Mouse (Mus musculus): ENCODE results near the gene Rrh. TPM values are rescaled to one million over a fixed set of nuclear protein-coding genes. Genes with fewer than 3 reads are reported as not detected.
A peak's percentile ranks its signal among the peaks of the same experiment; 100 is the strongest.

The Rrh gene
- total RNA-seq (2021), result under 1 TPM; 0.51 to 0.73 TPM
- long read RNA-seq, experiment 1, result 0 reads
- long read RNA-seq, experiment 2, result 0 reads

DNA sequence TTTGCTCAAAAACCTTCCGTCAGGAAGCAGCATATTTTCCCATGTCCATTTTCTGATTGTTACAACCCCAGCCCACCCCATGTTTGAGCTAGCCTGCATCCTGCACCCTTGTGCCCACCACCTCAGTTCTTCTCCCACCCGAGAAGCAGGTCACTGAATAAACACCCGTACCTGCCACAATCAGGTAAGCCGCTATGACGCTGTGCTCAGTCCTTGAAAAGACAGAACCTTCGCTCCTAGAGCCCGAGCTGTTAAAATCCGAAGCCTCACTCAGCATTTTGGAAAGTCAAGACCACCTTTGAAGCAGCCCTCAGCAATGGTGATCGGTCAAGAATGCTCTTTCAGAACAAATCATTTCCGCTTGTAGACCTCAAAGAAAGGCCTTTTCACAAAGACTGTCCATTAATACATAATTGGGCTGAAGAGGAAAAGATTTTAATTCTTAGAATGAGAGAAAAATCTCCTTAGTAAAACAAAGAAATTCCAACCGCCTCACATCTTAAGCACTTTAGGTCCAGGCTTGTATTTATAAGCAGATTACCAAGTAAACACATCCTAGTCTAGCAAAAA is at the start of gene Rrh:
Gene Rrh, minus strand, starts transcription at position 382 of the 570 bp plus-strand sequence.
- no peak for DNase-seq (ENCODE audit: low spot score in 2 of 2)

DNA sequence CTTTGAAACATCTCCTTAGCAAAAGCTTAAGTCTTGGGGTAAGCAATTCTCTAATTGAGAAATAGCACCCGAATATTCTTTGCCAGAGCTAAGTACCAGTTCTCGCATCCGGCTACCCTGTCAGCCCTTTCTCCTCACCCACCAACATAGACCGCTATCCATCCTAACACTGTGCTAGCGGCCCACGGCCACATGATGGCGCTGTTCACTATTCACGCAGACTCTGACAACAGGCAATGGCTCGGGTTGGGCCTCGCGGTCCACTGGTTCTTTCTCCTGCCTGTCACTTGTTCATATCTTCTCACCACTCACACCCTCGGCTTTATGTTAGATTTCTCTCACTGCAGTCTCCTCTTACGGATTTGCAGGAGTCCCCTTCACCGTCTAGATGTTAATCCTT is 41.3 kb upstream of the Rrh start:
- peak; percentile 36 to 37 for DNase-seq (ENCODE audit: low spot score in 2 of 2)

DNA sequence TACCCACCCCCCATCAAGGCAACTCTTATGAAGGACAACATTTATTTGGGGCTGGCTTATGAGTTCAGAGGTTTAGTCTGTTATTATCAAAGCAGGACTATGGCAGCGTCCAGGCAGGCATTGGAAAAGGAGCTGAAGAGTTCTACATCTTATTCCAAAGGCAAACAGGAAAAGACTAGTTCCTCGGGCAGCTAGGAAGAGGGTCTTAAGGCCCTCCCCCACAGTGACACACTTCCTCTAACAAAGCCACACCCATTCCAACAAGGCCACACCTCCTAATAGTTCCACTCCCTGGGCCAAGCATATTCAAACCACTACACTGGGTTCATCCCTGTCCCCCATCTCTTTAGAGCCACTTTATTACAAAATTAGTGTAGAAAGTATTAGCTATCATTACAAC is 40.2 kb upstream of the Rrh start:
- DNase-seq (ENCODE audit: low spot score in 2 of 2), result no peak

DNA sequence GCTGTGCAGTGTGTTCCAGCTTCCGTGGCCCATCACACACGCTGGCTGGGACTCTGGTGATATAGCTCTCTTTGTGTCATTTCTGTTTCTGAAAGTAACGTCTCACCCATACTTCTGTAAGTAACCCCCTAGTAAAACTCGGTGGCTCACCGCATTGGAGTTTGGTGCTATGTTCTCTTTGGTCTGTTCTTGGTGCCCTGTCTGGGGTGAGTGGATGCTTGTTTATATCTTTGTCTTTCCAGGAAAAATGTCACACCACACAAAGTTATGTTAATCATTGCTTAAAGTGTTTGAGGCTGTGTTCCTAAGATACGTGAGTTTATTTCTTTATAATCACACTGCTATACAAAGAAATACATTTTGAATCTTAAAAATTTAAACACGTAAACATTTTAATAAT is 24.5 kb upstream of the Rrh start:
- DNase-seq (ENCODE audit: low spot score in 2 of 2), result no peak

DNA sequence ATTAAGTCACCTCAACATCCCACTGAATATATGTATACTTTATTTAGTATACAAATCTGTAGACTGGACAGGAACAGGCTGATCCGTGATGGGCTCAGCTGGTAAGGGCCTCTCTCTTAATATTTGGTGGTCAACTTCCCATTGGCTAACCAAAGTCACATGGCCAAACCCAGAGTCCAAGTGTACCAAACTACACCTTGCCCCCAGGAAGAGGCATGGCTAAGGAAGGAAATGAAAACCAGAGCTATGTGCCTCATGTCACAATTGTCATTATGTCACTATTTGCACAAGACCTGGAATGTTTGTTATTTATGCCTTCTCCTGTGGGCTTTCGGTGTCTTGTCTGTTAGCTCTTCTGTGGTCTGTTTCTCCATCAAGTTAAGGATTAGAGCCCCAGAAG is 23.5 kb upstream of the Rrh start:
- DNase-seq (ENCODE audit: low spot score in 2 of 2), result no peak

DNA sequence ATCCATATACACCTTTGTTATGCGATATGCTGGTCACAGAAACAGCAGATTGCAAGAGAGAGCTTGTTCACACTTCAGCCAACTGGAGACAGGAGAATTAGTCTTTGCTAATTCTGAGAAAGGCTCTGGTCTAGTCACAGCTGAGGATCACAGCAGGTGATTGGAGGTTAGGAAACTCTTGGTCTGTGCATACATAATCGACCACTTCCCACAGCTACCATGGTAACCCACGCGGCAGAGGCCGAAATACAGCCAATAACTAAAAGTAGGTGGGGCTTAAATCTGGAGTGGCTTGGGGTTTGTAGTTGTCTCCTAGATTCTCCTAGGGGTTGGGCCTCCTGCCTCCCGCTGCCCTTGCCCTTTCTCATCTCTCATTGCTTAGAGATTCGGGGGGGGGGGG is 15.6 kb upstream of the Rrh start:
- DNase-seq (ENCODE audit: low spot score in 2 of 2), result no peak

DNA sequence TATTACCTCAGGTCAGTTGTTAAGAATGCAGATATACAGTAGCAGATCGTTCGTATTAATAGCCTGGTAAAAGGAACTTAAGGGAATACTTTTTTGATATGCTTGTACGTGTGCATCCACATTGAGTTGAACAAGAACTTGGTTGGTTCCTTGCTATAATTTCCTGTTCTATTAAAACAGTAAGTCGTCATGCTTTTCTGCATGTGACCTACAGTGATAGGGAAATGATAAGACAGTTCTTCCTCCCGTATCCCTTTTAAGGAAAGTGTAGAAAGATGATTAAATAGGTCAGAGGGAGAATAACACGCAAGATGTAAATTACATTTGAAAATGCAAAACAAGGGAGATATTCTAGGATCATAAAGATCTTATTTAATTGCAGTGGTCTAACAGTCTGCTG is 14.6 kb upstream of the Rrh start:
- no peak for DNase-seq (ENCODE audit: low spot score in 2 of 2)

DNA sequence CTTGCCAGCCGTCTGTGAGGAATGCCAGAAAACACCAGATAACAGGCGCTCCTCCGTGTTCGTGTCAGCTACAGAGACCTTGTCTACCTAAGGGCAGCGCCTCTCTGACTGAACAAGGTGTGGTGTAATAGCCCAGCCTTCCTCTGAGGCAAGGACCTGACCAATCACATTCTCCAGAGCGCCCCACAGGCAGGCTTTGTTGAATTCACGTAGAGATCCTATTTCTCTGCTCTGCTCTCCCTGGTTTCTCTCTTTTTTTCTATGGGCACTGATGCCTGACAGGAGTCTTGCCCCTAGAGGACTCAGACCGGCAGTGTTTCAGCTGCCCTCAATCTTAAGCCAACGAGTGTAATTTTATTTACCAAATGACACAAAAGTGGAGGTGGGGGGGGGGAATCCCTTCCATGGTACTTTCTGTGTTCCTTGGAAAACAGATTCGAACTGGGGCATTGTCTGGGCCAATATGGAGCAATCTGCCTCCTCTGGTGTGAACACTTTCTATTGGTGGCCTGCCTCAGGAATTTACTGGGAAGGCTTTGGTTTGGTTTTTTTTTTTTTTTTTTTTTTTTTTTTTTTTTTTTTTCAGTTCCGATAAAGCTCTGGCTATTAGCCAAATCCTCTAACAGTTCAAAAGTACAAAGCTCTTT is 13.8 kb upstream of the Rrh start:
- DNase-seq (ENCODE audit: low spot score in 2 of 2), result no peak

DNA sequence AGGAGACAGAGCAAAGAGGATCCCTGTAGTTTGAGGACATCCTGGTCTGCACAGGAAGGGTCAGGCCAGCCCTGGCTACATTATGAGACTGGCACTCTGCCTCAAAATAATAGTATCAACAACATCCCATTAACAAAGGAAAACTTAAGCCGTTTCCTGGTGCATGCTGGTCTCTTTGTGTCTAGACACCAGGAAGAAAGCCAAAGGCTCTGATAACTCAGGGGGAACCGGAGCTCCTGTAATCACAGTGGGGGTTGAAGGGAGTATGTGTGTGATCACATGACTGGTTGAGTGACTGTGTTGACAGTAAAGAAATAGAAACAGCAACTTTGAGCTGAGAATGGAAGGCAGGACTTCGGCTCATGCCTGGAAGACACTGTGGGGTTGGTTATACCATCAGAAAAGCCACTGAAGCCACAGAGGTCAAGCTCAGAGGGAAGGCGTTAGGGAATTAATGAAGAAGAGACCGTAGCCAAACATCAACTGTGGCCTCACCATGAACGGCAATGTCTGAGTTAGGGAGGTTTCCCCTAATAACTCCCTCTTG is 13.1 kb upstream of the Rrh start, which contains the start of gene Cfi:
Gene Cfi, plus strand, starts transcription at position 497 of the 547 bp plus-strand sequence.
- no peak for DNase-seq (ENCODE audit: low spot score in 2 of 2)

DNA sequence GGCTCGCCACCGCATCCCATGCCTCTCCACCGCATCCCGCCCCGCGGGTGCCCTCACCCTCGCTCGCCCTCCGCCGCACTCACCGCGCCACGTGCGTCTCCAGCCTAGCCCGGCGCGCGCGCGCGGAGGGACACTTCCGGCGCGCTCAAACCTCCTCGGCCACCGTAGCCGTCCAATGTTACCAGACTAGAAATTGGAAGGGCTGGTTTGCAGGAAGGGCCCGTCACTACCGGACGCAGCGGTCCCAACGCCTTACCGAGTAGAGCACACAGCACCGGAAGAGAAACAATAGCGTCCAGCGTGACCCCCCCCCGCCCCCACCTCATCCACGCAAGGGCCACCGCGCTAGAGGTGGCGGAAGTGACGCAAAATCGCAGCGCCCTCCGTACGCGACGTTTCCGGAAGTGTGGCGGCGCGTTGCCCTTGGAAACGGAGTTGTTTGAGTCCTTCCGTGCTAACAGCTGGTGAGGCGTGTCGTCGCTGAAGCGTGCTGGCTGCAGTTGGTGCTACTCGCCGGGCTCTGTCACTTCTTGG is 8.7 kb upstream of the Rrh start, which contains the start of gene Gar1:
Gene Gar1, minus strand, starts transcription at position 362 of the 534 bp plus-strand sequence.
- DNase-seq (ENCODE audit: low spot score in 2 of 2), result peak; percentile 84 to 86

DNA sequence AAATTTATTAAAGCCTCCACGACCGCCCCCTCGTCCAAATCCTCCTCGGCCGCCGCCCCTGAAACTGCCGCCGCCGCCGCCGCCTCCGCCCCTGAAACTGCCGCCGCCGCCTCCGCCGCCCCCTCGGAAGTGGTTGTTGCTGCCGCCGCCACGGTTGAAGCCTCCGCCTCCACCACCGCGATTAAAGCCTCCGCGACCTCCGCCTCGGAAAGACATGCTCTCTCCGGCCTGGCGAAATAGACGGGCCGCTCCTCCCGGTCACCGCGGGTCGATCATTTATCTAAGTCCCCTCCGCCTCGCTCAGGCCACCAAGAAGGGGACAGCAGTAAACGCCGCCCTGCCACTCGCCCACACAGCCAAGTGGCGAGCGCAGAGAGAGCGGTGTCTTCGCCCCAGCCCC is 8.2 kb upstream of the Rrh start:
- DNase-seq (ENCODE audit: low spot score in 2 of 2), result peak in 1 of 2 experiments; percentile 24

DNA sequence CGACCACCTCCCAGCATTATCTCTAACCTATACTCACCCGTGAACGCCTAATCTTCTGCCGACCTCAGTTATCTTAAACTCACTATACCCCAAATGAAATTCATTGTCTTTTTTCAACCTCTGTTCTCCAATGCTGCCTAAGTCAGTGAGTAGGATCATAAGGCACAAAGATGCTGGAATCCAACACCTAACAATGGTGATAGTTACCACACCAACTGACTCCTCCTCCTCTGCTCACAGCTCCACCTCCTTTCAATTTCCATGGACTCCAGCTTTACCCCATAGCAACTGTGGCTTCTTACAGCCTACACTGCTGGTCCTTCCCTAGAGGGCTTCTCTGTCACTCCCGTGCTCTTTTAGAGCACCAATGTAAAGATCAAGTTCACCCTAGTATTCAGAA is 5.3 kb upstream of the Rrh start:
- DNase-seq (ENCODE audit: low spot score in 2 of 2), result no peak

DNA sequence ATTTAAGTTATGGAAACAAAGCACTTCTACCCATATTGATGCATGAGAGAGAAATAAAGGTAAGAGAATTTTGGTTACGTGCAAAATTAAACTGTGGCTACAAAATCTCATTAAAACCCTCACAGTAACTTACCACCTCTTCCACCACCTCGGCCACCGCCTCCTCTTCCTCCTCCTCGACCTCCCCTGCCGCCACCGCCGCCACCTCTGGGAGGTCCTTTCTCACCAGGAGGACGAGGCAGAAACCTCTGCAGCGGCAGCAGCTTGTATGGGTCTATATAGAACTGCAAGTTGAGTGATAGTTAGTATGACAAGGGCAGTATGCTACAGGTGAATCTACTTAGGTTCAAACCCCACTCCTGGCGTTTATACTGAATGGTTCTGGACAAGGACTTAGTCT is 4.3 kb upstream of the Rrh start:
- no peak for DNase-seq (ENCODE audit: low spot score in 2 of 2)

DNA sequence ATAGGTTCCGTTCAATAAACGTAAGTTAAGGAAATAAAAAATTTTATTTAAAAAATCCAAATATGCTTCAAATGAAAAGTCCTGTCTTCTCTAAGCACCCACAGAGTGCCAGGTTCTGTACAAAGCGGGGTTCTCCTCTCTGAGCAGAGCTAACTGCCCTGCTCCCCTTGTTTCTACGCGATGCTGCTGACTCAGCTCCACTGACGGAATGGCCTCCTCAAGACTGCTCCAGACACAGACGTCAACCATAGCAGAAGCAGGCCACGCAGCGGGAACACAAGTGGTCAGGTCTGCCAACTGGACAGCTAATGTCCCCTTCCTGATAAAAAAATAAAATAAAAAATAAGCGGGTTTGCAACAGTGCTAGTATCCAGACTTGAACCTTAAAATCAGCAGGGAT is 2.5 kb upstream of the Rrh start:
- no peak for DNase-seq (ENCODE audit: low spot score in 2 of 2)

DNA sequence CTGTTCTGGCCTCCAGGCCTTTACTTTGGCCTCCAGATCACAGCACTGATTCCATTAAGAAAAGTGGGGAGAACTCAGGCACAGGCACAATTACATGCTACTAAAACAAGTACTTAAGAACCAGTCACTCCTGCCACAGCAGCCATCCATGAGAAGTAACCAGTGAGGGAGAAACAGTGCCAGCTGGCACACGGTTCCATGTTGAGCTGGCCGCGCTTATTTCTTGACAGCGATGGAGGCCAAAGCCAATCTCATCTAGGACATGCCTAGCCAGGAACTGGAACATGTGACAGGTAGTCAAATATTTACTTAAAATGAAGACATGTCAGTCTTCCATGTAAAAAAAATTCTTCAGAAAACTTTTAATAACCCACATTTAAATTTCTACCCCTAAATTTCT is 1.8 kb upstream of the Rrh start:
- DNase-seq (ENCODE audit: low spot score in 2 of 2), result no peak

DNA sequence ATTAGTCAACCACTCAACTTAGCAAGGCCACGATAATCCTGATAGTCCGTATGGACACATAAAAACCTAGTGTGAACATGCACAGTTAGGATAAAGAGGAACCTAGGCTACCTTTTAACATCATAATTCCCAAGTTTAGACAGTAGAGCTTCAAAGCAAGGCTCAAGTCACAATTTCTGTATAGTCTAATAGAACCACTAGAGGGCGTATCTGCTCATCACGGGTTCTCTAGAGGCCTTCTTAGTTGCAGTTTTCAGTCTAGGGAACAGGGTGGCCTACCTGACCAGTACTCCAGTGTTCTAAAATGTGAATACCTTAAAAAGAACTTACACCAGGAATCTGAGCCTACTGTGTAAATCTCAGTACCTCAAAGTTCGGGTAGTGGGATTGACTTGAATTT is 906 bp upstream of the Rrh start:
- DNase-seq (ENCODE audit: low spot score in 2 of 2), result no peak

DNA sequence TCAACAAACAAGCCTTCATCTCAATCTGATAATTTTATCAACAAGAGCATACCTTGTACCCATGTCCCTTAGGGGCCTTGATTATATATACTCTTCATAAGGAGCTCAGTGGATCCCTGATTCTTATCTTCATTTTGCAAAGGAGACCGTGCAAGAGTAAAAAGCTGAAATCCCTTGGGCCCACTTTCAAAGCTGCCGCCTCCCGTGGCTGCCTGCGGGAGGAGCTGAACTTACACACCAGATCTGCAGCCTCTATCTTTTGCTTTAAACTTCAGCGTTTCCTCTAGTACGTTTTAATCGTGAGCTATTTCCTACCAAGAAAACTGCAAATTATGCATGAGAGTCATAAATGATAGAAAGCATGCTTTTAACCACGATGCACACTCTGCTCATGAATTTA is 651 bp downstream of the Rrh start:
- DNase-seq (ENCODE audit: low spot score in 2 of 2), result no peak

DNA sequence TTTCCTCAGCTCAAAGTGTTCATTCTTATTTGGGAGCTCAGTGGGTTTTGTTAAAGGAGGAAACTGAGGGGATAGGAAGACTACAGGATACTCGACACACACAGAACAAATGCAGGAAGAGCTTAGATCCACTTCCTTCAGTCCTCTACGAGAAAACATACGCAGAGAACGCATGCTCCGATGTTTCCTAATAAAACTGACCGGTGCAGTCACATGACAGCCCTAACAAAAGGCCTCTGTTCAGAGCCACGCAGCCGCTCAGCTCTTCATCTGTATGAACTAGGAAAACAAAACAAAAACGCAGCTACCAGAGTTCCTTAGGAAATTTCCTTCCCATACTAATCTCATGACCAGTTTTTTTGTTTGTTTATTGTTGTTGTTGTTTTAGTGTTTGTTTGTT is 1.5 kb downstream of the Rrh start:
- DNase-seq (ENCODE audit: low spot score in 2 of 2), result no peak

DNA sequence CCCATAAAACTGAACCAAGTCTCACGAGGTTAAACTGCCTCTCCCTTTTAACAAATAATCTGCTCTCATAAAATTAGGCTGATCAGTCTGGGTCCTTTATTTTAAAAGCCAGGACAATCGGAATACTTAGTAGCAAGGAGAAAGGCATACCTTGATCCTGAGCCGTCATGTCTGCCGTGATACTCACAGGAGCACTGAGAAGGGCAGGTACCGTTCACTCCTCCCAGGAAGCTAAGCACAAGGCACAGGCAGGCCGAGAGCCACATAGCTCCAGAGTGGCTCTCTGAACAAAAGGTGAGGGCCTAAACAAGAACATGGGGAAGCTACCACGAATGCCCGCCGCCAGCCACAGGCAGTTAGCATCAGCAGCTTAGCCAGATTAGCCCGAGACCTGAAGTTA is 18.6 kb downstream of the Rrh start, which contains the start of gene Lrit3:
Gene Lrit3, minus strand, starts transcription at position 266 of the 400 bp plus-strand sequence.
- DNase-seq (ENCODE audit: low spot score in 2 of 2), result no peak

DNA sequence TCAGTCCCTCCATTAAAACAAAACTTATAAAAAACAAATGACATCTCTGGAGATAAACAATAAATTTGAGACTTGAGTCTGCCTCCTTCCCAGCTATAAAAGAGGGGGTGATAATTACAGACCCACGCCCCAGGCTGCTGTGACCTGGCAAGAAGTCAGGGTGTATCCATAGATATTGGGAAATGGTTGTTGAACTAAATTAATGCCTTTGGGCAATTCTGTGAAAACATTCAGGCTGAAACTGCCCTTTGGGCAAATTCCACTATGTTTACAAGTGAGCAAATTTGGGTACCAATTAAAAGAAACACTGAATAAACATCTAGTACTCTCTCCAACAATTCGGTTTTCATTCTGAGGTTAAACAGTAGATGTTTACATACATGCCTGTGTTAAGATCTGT is 23.4 kb downstream of the Rrh start:
- DNase-seq (ENCODE audit: low spot score in 2 of 2), result no peak

DNA sequence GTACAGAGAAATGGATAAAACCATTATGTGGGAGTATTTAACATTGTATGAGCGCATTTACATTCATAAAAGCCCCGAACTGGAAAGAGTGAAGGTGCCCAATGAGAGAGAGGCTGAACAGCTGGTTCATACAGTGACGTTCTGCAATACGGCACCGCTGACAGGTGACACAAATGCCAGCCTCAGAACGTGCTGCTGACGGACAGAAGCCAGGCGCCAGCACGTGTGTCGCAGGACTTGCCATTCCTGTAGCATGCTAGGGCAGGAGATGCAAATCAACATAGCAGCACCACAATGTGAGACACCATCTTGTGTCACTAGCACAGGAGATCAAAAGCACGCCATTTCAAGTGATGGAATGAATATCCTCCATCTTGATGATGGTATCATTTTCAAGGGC is 23.8 kb downstream of the Rrh start:
- DNase-seq (ENCODE audit: low spot score in 2 of 2), result no peak

DNA sequence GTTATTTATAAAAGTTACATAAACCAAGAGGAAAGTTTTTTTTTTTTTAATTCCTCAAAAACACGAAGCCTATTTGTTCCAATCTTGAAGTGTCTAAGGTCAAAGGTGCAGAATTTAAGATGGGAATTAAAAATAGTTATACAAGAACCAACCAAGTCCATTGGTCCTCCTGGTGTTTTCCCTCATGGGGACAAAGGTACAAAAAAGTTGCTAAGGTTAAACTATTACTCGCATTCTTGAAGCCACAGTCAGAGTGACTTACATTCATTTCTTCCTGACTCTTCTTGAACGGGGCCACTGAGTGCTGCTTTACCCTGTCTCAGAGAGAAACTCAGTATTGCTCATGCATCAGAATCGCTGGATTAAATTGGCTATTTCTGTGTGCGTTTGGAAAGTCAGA is 25.0 kb downstream of the Rrh start:
- no peak for DNase-seq (ENCODE audit: low spot score in 2 of 2)

DNA sequence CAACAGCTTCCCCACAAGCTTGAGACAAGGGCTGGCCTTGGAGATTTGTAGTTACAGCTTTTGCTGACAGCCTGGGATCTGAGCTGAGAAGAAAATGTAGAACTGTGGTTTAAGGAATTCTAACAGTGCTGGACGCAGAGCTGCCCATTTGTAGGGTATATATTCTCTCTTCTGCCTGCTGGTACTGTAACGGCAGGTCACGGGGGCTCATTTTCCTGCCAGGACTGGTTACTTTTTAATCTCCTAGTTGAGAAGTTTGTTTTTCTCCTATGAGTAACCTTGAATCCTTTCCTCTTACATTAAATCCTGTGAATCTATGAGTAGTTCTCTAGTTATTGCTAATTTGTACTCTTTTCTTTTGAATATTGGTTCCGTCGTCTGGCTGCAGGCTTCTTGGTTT is 28.6 kb downstream of the Rrh start:
- no peak for DNase-seq (ENCODE audit: low spot score in 2 of 2)
